Mouse (Mus musculus): ENCODE results near the gene Kif13a.

GRCm38 (mm10) chr13:46921559-46921958 is 8.1 kb downstream of the Kif13a start:
- TF ChIP-seq CTCF (IDR thresholded peaks at IDR 0.05; ENCODE audit: low read depth) (no peak), EP300 (IDR thresholded peaks at IDR 0.05; ENCODE audit: low read depth) (no peak)
